Mouse (Mus musculus) ES-E14 (cell line): ENCODE data around the gene Nkapd1.

ENCODE experiments used
- CHD2 ChIP-seq: IDR thresholded peaks from 2 replicates; pipeline ENCODE4 v1.6.1; 2014; ENCODE audit warnings: mild to moderate bottlenecking, low read depth, low read length, inconsistent platforms
- HCFC1 ChIP-seq: IDR thresholded peaks from 2 replicates; pipeline ENCODE4 v1.6.1; 2012; ENCODE audit warnings: low read length, inconsistent platforms, borderline replicate concordance; ENCODE audit not compliant: insufficient read depth
- ZC3H11A ChIP-seq: IDR thresholded peaks from 2 replicates; pipeline ENCODE4 v1.6.1; 2012; ENCODE audit warnings: low read depth, mild to moderate bottlenecking, inconsistent platforms, low read length, borderline replicate concordance
- ZNF384 ChIP-seq: IDR thresholded peaks from 2 replicates; pipeline ENCODE4 v1.6.1; 2012; ENCODE audit warnings: low read depth, low read length, inconsistent platforms

DNA sequence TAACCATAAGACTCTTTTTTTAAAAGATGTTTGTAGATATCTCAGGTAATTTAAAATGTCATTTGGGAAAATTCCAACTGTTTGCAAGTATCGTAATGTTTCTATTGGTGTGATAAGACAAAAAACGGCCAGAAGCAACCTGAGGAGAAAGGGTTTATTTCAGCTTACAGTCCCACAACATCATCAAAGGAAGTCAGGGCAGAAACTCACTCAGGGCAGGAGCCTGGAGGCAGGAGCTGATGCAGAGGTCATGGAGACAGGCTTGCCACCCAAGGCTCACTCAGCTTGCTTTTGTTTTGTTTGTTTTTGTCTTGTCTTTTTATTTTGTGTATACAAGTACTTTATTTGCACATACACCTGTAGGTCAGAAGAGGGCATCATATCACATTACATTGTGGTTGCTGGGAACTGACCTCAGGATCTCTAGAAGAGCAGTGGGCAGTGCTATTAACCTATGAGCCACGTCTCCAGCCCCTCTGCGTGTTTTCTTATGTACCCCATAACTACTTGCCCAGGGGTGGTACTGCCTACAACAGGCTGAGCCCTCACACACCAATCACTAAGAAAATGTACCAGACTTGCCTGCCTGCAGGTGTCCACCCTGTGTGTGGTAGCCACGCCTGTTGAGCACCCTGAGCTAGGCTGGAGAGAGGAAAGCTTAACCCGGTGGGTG, 14.9 kb upstream of the Nkapd1 start:
- TF ChIP-seq HCFC1 (no peak), ZC3H11A (no peak), ZNF384 (no peak), CHD2 (no peak)
